Mouse (Mus musculus) heart, adult 2 months (tissue): ENCODE measurements around the gene Ppm1e. TPM values are rescaled to one million over a fixed set of nuclear protein-coding genes. Genes with fewer than 3 reads are reported as not detected.

Source experiments
- DNase-seq, 2 experiments: peaks; one replicate each; pipeline ENCODE4 v3.0.0; 2021
- H3K27ac ChIP-seq: fragments of 200-600 bp; 2 replicates; pipeline ENCODE4 v1.8.1; 2022
- H3K27me3 ChIP-seq: fragments of 200-500 bp; 2 replicates; pipeline ENCODE4 v1.6.1; 2012; ENCODE audit warnings: mild to moderate bottlenecking, low read length, inconsistent platforms, mixed read lengths; ENCODE audit not compliant: control insufficient read depth, insufficient read depth
- H3K36me3 ChIP-seq: fragments of 200-500 bp; 2 replicates; pipeline ENCODE4 v1.6.1; 2012; ENCODE audit warnings: low read length, inconsistent platforms; ENCODE audit not compliant: control insufficient read depth, insufficient read depth
- H3K4me1 ChIP-seq: fragments of 200-500 bp; 2 replicates; pipeline ENCODE4 v1.6.1; 2011; ENCODE audit warnings: low read length; ENCODE audit not compliant: control insufficient read depth, insufficient read depth
- H3K4me3 ChIP-seq: fragments of 200-600 bp; 2 replicates; pipeline ENCODE4 v1.8.1; 2022
- H3K79me2 ChIP-seq: fragments of 200-500 bp; replicated peaks from 2 replicates; pipeline ENCODE4 v1.6.1; 2012; ENCODE audit warnings: mild to moderate bottlenecking, inconsistent platforms, low read length, moderate library complexity, mixed read lengths; ENCODE audit not compliant: control insufficient read depth, insufficient read depth
- H3K9ac ChIP-seq: fragments of 200-500 bp; 2 replicates; pipeline ENCODE4 v1.6.1; 2012; ENCODE audit warnings: low read depth, mild to moderate bottlenecking, control low read depth, inconsistent platforms, low read length, mixed read lengths
- CTCF ChIP-seq: fragments of 200-600 bp; IDR thresholded peaks from 2 replicates; pipeline ENCODE4 v1.8.1; 2022; ENCODE audit warnings: antibody characterized with exemption, mild to moderate bottlenecking, moderate library complexity
- EP300 ChIP-seq: fragments of 200-500 bp; IDR thresholded peaks from 2 replicates; pipeline ENCODE4 v1.6.1; 2011; ENCODE audit warnings: low read depth, low read length, control low read depth; ENCODE audit not compliant: insufficient read depth
- POLR2A ChIP-seq: fragments of 200-500 bp; IDR thresholded peaks from 2 replicates; pipeline ENCODE4 v1.6.1; 2011; ENCODE audit warnings: mild to moderate bottlenecking, low read depth, low read length, control low read depth; ENCODE audit not compliant: insufficient read depth
- WGBS: fragments of 180-500 bp; shearing (Covaris S2); methylation state at CpG from one replicate; pipeline ENCODE4 v1.1.7; 2018; 5-methylcytosine and 5-hydroxymethylcytosine counted together
- intact Hi-C: fragments of 180-260 bp; cut with DNase I; formaldehyde crosslinking; loops from one replicate; pipeline ENCODE4 v1.15.1; 2025
- polyA plus RNA-seq: library from polyadenylated mRNA; depleted of rRNA; stranded (reverse); fragments of >200 nt; gene quantifications from 2 replicates; pipeline ENCODE4 v1.2.3, GENCODE M21; 2012
- total RNA-seq, 2 experiments: library from RNA; stranded (reverse); gene quantifications; 2 replicates each; pipeline ENCODE4 v1.2.3; 2021

Gene Ppm1e
- total and polyA plus RNA-seq, 3 experiments, result 1.8 to 6.9 (median 6.3) TPM

GRCm38 (mm10) chr11:87318956-87319708 lies 39.7 kb downstream of the Ppm1e start:
- Histone ChIP-seq H3K27me3 (no peaks in the 10 kb centered on the region), H3K4me3 (no peak overlapping the region), H3K4me1 (peaks cover 2% of the 10 kb centered on the region; the same call in 1 of the 2 replicates), H3K9ac (no peak overlapping the region), H3K79me2 (no peaks in the 10 kb centered on the region), H3K27ac (no peak overlapping the region), H3K36me3 (no peaks in the 10 kb centered on the region; the same call in 1 of the 2 replicates)
- no peak for TF ChIP-seq CTCF
- TF ChIP-seq EP300, result no peak
- no peak for TF ChIP-seq POLR2A
- WGBS, result 68% methylated on average over 9 of the region's 9 CpGs
- intact Hi-C loops, result no loop called here
- no peak for DNase-seq

- Histone ChIP-seq H3K27me3 (no peaks in the 10 kb centered on the region), H3K9ac (no peak overlapping the region), H3K79me2 (no peaks in the 10 kb centered on the region), H3K4me1 (peaks cover 1% of the 10 kb centered on the region), H3K4me3 (no peak overlapping the region), H3K27ac (peak overlapping the region; percentile 73), H3K36me3 (no peaks in the 10 kb centered on the region)
- WGBS, result 27% methylated on average over 3 of the region's 3 CpGs
- no peak for DNase-seq
- TF ChIP-seq POLR2A (no peak), CTCF (no peak), EP300 (no peak)
- intact Hi-C loops, result no loop called here
Measured at GRCm38 (mm10) chr11:87313533-87313932, 45.3 kb downstream of the Ppm1e start.

- no peak overlapping the region for H3K27ac ChIP-seq
- H3K79me2 ChIP-seq, result no peaks in the 10 kb centered on the region
- no peak for DNase-seq
- no peak overlapping the region for H3K4me3 ChIP-seq
- H3K4me1 ChIP-seq, result peaks cover 1% of the 10 kb centered on the region
- intact Hi-C loops, result no loop called here
- no peaks in the 10 kb centered on the region for H3K36me3 ChIP-seq
- WGBS, result 60% methylated on average over 2 of the region's 2 CpGs
- no peaks in the 10 kb centered on the region for H3K27me3 ChIP-seq
- H3K9ac ChIP-seq, result no peak overlapping the region
- TF ChIP-seq CTCF, result no peak
- no peak for TF ChIP-seq EP300
- no peak for TF ChIP-seq POLR2A
Measured at GRCm38 (mm10) chr11:87310309-87310708, 48.5 kb downstream of the Ppm1e start.

GRCm38 (mm10) chr11:87309329-87310074 lies 49.3 kb downstream of the Ppm1e start:
- 19% methylated on average over 8 of the region's 8 CpGs for WGBS
- Histone ChIP-seq H3K9ac (no peak overlapping the region), H3K36me3 (no peaks in the 10 kb centered on the region), H3K27me3 (no peaks in the 10 kb centered on the region), H3K4me1 (peaks cover 1% of the 10 kb centered on the region), H3K79me2 (no peaks in the 10 kb centered on the region), H3K4me3 (no peak overlapping the region), H3K27ac (0 out of 2 replicates have a peak overlapping the region, but pooled peaks have one; percentile 20)
- DNase-seq, result no peak
- TF ChIP-seq CTCF (no peak), POLR2A (no peak), EP300 (no peak)
- intact Hi-C loops, result no loop called here

- DNase-seq, result no peak
- Histone ChIP-seq H3K79me2 (no peaks in the 10 kb centered on the region), H3K27me3 (no peaks in the 10 kb centered on the region), H3K4me3 (no peak overlapping the region), H3K9ac (0 out of 2 replicates have a peak overlapping the region, but pooled peaks have one; percentile 6), H3K36me3 (peaks cover 2% of the 10 kb centered on the region), H3K27ac (peak overlapping the region; percentile 72), H3K4me1 (peaks cover 4% of the 10 kb centered on the region)
- no peak for TF ChIP-seq EP300
- no peak for TF ChIP-seq CTCF
- no peak for TF ChIP-seq POLR2A
- WGBS, result 44% methylated on average over 5 of the region's 5 CpGs
- intact Hi-C loops, result loop anchor here (5.0 kb wide), 2 partner anchors 52 to 58 kb away; partner anchors contain the start of gene Ppm1e
Measured at GRCm38 (mm10) chr11:87299066-87299465, 59.8 kb downstream of the Ppm1e start.

- 78% methylated on average over 6 of the region's 6 CpGs for whole genome bisulfite sequencing
- peaks cover 2% of the 10 kb centered on the region for H3K36me3 ChIP-seq
- no peak overlapping the region for H3K4me3 ChIP-seq
- peaks cover 4% of the 10 kb centered on the region for H3K4me1 ChIP-seq
- no peaks in the 10 kb centered on the region for H3K27me3 ChIP-seq
- intact Hi-C loops, result loop anchor here (5.0 kb wide), 2 partner anchors 49 to 61 kb away; partner anchors contain the start of gene Ppm1e
- DNase-seq, result no peak
- H3K79me2 ChIP-seq, result 0 out of 2 replicates have a peak, but pooled peaks cover 1% of the 10 kb centered on the region
- H3K9ac ChIP-seq, result no peak overlapping the region
- TF ChIP-seq EP300 (no peak), CTCF (no peak), POLR2A (no peak)
- no peak overlapping the region for H3K27ac ChIP-seq
Measured at GRCm38 (mm10) chr11:87296467-87296866, 62.4 kb downstream of the Ppm1e start.
